18 mouse cellular contexts compared by ENCODE assay signal in the genomic region with DNA sequence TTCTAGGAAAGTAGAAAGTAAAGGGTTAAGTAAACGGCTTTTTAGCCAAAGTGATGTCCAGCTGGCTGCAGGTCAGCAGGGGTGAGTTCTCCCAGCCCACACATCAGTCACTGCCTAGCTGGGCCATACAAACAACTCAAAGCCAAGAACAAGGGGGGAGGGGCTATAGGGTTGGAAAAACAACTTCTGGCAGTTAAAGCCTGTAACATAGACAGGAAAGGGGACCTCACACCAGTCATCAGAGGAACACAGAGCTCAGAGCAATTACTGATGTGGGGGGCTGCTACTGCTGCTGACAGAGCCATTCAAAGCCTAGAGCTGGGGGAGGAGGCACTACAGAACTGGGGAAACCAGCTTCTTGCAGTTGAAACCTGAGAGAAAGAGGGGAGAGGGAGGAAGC. TPM values are rescaled to one million over a fixed set of nuclear protein-coding genes. Genes with fewer than 3 reads are reported as not detected.
DNase-seq lines count a peak whose midpoint lies in the region; ATAC-seq and TF ChIP-seq lines count a peak whose summit lies in the region.
"Had no signal": no experiment of that assay in that cellular context is flagged by ENCODE, and none has a peak within 500 bp of the region (broad histone marks: within the 10 kb centered on the region; RNA-seq: fewer than 3 reads in every experiment).

No protein-coding gene starts in this region.

- no peaks in the 10 kb centered on the region for H3K4me1 ChIP-seq in kidney, postnatal 0 days (replicated peaks; ENCODE audit: insufficient read depth, low read length)
- H3K4me1 ChIP-seq in midbrain, embryonic 10.5 days: no peaks in the 10 kb centered on the region
- no peaks in the 10 kb centered on the region for H3K4me1 ChIP-seq in midbrain, embryonic 13.5 days (replicated peaks)
- no peaks in the 10 kb centered on the region for H3K4me1 ChIP-seq in embryonic facial prominence, embryonic 14.5 days (ENCODE audit: control insufficient read depth, insufficient read depth, low read length)
- H3K4me1 ChIP-seq in forebrain, embryonic 13.5 days: no peaks in the 10 kb centered on the region
- H3K4me1 ChIP-seq: limb, embryonic 13.5 days; midbrain, embryonic 15.5 days had no signal

- peaks cover 9% of the 10 kb centered on the region; the same call in 1 of the 2 replicates for H3K9me3 ChIP-seq in kidney, postnatal 0 days (replicated peaks; ENCODE audit: low read length)
- peaks cover 38% of the 10 kb centered on the region for H3K9me3 ChIP-seq in midbrain, embryonic 10.5 days (replicated peaks)
- peaks cover 20% of the 10 kb centered on the region; the same call in 1 of the 2 replicates for H3K9me3 ChIP-seq in midbrain, embryonic 13.5 days
- H3K9me3 ChIP-seq in embryonic facial prominence, embryonic 14.5 days (ENCODE audit: control insufficient read depth, low read length): peaks cover 12% of the 10 kb centered on the region; the same call in 1 of the 2 replicates
- H3K9me3 ChIP-seq in forebrain, embryonic 13.5 days (replicated peaks): peaks cover 12% of the 10 kb centered on the region

- no peak overlapping the region for H3K4me2 ChIP-seq in kidney, postnatal 0 days (ENCODE audit: low read length)
- no peak overlapping the region for H3K4me2 ChIP-seq in midbrain, embryonic 13.5 days (replicated peaks)
- H3K4me2 ChIP-seq in embryonic facial prominence, embryonic 14.5 days (ENCODE audit: low read depth, low read length): no peak overlapping the region
- H3K4me2 ChIP-seq in forebrain, embryonic 13.5 days: no peak overlapping the region
- H3K4me2 ChIP-seq: limb, embryonic 13.5 days; midbrain, embryonic 15.5 days had no signal

- no peak overlapping the region for H3K9ac ChIP-seq in kidney, postnatal 0 days (ENCODE audit: low read depth, low read length)
- no peak overlapping the region for H3K9ac ChIP-seq in midbrain, embryonic 13.5 days (replicated peaks)
- H3K9ac ChIP-seq in embryonic facial prominence, embryonic 14.5 days (ENCODE audit: low read depth, low read length): no peak overlapping the region
- no peak overlapping the region for H3K9ac ChIP-seq in forebrain, embryonic 13.5 days
- H3K9ac ChIP-seq: forebrain, postnatal 0 days; limb, embryonic 13.5 days; midbrain, embryonic 15.5 days had no signal

- no peak overlapping the region for H3K4me3 ChIP-seq in kidney, postnatal 0 days (replicated peaks; ENCODE audit: low read depth, low read length)
- no peak overlapping the region for H3K4me3 ChIP-seq in midbrain, embryonic 10.5 days
- no peak overlapping the region for H3K4me3 ChIP-seq in midbrain, embryonic 13.5 days (replicated peaks)
- no peak overlapping the region for H3K4me3 ChIP-seq in embryonic facial prominence, embryonic 14.5 days (ENCODE audit: low read depth, low read length)
- H3K4me3 ChIP-seq in forebrain, embryonic 13.5 days: no peak overlapping the region
- H3K4me3 ChIP-seq: limb, embryonic 13.5 days; midbrain, embryonic 15.5 days had no signal

- H3K27me3 ChIP-seq in kidney, postnatal 0 days (ENCODE audit: insufficient read depth, low read length): no peaks in the 10 kb centered on the region
- H3K27me3 ChIP-seq in midbrain, embryonic 10.5 days (ENCODE audit: low read depth, poor library complexity, severe bottlenecking): no peaks in the 10 kb centered on the region
- H3K27me3 ChIP-seq in midbrain, embryonic 13.5 days: no peaks in the 10 kb centered on the region
- no peaks in the 10 kb centered on the region for H3K27me3 ChIP-seq in embryonic facial prominence, embryonic 14.5 days (replicated peaks; ENCODE audit: control insufficient read depth, insufficient read depth, low read length)
- no peaks in the 10 kb centered on the region for H3K27me3 ChIP-seq in forebrain, embryonic 13.5 days
- H3K27me3 ChIP-seq: limb, embryonic 13.5 days; midbrain, embryonic 15.5 days had no signal

- peak; percentile 88 for DNase-seq in kidney, postnatal 0 days (ENCODE audit: low spot score)
- no peak for DNase-seq in kidney, adult 11 months
- peak; percentile 14 for DNase-seq in midbrain, embryonic 10.5 days (ENCODE audit: low spot score)
- peak; percentile 0 for DNase-seq in embryonic facial prominence, embryonic 14.5 days (ENCODE audit: low spot score)
- no peak for DNase-seq in right cerebral cortex, postnatal 25 days
- DNase-seq: adrenal gland, postnatal 25 days; cerebellum, postnatal 14 days; forebrain, postnatal 0 days; gastrocnemius, postnatal 14 days; thymus, adult 18-20 months had no signal

- H3K27ac ChIP-seq in kidney, postnatal 0 days: no peak overlapping the region
- no peak overlapping the region for H3K27ac ChIP-seq in midbrain, embryonic 10.5 days (replicated peaks)
- no peak overlapping the region for H3K27ac ChIP-seq in midbrain, embryonic 13.5 days
- H3K27ac ChIP-seq in embryonic facial prominence, embryonic 14.5 days (replicated peaks; ENCODE audit: low read depth, low read length): no peak overlapping the region
- no peak overlapping the region for H3K27ac ChIP-seq in forebrain, embryonic 13.5 days
- H3K27ac ChIP-seq: limb, embryonic 13.5 days; midbrain, embryonic 15.5 days had no signal

- WGBS in kidney, postnatal 0 days: 18% methylated on average over 1 of the region's 1 CpGs
- 47% methylated on average over 1 of the region's 1 CpGs for WGBS in midbrain, embryonic 10.5 days
- 40% methylated on average over 1 of the region's 1 CpGs for whole genome bisulfite sequencing in midbrain, embryonic 13.5 days
- WGBS in embryonic facial prominence, embryonic 14.5 days: 22% methylated on average over 1 of the region's 1 CpGs
- WGBS in forebrain, embryonic 13.5 days: 35% methylated on average over 1 of the region's 1 CpGs

- TF ChIP-seq CTCF in kidney, postnatal 0 days (IDR thresholded peaks at IDR 0.05; ENCODE audit: low read depth): no peak

- no peaks in the 10 kb centered on the region for H3K36me3 ChIP-seq in kidney, postnatal 0 days (ENCODE audit: insufficient read depth, low read length)
- H3K36me3 ChIP-seq in midbrain, embryonic 10.5 days: no peaks in the 10 kb centered on the region
- no peaks in the 10 kb centered on the region for H3K36me3 ChIP-seq in midbrain, embryonic 13.5 days
- H3K36me3 ChIP-seq in embryonic facial prominence, embryonic 14.5 days (ENCODE audit: control insufficient read depth, insufficient read depth, low read length): no peaks in the 10 kb centered on the region
- no peaks in the 10 kb centered on the region for H3K36me3 ChIP-seq in forebrain, embryonic 13.5 days (ENCODE audit: poor library complexity, severe bottlenecking)
- H3K36me3 ChIP-seq: limb, embryonic 13.5 days; midbrain, embryonic 15.5 days had no signal

- peak; percentile 84 for ATAC-seq in kidney, postnatal 0 days (replicated peaks; ENCODE audit: low FRiP score, low read depth)
- no peak for ATAC-seq in midbrain, embryonic 13.5 days
- ATAC-seq in embryonic facial prominence, embryonic 14.5 days (ENCODE audit: low read depth): no peak
- no peak for ATAC-seq in forebrain, embryonic 13.5 days
- ATAC-seq: CD4-positive, CD25-positive, alpha-beta regulatory T cell, adult 4 months; forebrain, postnatal 0 days; midbrain, embryonic 15.5 days had no signal

RNA-seq across cellular contexts. Expression of gene Tas2r117, which starts 7.2 kb away (rescaled TPM):
- not detected in 2 replicates for polyA plus RNA-seq in kidney, postnatal 0 days (2015; fragmentation: Nextera tagmentation; extraction: Ambion mirVana)
- polyA plus RNA-seq in midbrain, embryonic 10.5 days (2016; fragmentation: Nextera tagmentation; extraction: Ambion mirVana): not detected in 2 replicates
- not detected in 2 replicates for polyA plus RNA-seq in midbrain, embryonic 13.5 days (2015; fragmentation: Nextera tagmentation; extraction: Ambion mirVana)
- not detected in 2 replicates for polyA plus RNA-seq in embryonic facial prominence, embryonic 14.5 days (2014; fragmentation: Nextera tagmentation; extraction: Ambion mirVana)
- not detected in 2 replicates for polyA plus RNA-seq in forebrain, embryonic 13.5 days (2015; fragmentation: Nextera tagmentation; extraction: Ambion mirVana)
- polyA plus RNA-seq: CD4-positive, CD25-positive, alpha-beta regulatory T cell, adult 4 months; forebrain, postnatal 0 days; large intestine, adult 2 months; limb, embryonic 13.5 days; midbrain, embryonic 15.5 days; neural tube, embryonic 14.5 days; spleen, adult 2 months had no signal

RNA-seq across cellular contexts. Expression of gene Tas2r136, which starts 17.4 kb away (rescaled TPM):
- polyA plus RNA-seq in kidney, postnatal 0 days (2015; fragmentation: Nextera tagmentation; extraction: Ambion mirVana): not detected in 2 replicates
- polyA plus RNA-seq in midbrain, embryonic 10.5 days (2016; fragmentation: Nextera tagmentation; extraction: Ambion mirVana): not detected in 2 replicates
- polyA plus RNA-seq in midbrain, embryonic 13.5 days (2015; fragmentation: Nextera tagmentation; extraction: Ambion mirVana): not detected in 2 replicates
- not detected in 2 replicates for polyA plus RNA-seq in embryonic facial prominence, embryonic 14.5 days (2014; fragmentation: Nextera tagmentation; extraction: Ambion mirVana)
- polyA plus RNA-seq in forebrain, embryonic 13.5 days (2015; fragmentation: Nextera tagmentation; extraction: Ambion mirVana): not detected in 2 replicates
- polyA plus RNA-seq: CD4-positive, CD25-positive, alpha-beta regulatory T cell, adult 4 months; forebrain, postnatal 0 days; large intestine, adult 2 months; limb, embryonic 13.5 days; midbrain, embryonic 15.5 days; neural tube, embryonic 14.5 days; spleen, adult 2 months had no signal

RNA-seq across cellular contexts. Expression of gene Tas2r102, which starts 33.5 kb away (rescaled TPM):
- polyA plus RNA-seq in kidney, postnatal 0 days (2015; fragmentation: Nextera tagmentation; extraction: Ambion mirVana): not detected in 2 replicates
- not detected in 2 replicates for polyA plus RNA-seq in midbrain, embryonic 10.5 days (2016; fragmentation: Nextera tagmentation; extraction: Ambion mirVana)
- not detected in 2 replicates for polyA plus RNA-seq in midbrain, embryonic 13.5 days (2015; fragmentation: Nextera tagmentation; extraction: Ambion mirVana)
- polyA plus RNA-seq in embryonic facial prominence, embryonic 14.5 days (2014; fragmentation: Nextera tagmentation; extraction: Ambion mirVana): not detected in 2 replicates
- polyA plus RNA-seq in forebrain, embryonic 13.5 days (2015; fragmentation: Nextera tagmentation; extraction: Ambion mirVana): not detected in 2 replicates
- polyA plus RNA-seq: CD4-positive, CD25-positive, alpha-beta regulatory T cell, adult 4 months; forebrain, postnatal 0 days; large intestine, adult 2 months; limb, embryonic 13.5 days; midbrain, embryonic 15.5 days; neural tube, embryonic 14.5 days; spleen, adult 2 months had no signal

RNA-seq across cellular contexts. Expression of gene Tas2r124, which starts 40.9 kb away (rescaled TPM):
- polyA plus RNA-seq in kidney, postnatal 0 days (2015; fragmentation: Nextera tagmentation; extraction: Ambion mirVana): not detected in 2 replicates
- not detected in 2 replicates for polyA plus RNA-seq in midbrain, embryonic 10.5 days (2016; fragmentation: Nextera tagmentation; extraction: Ambion mirVana)
- polyA plus RNA-seq in midbrain, embryonic 13.5 days (2015; fragmentation: Nextera tagmentation; extraction: Ambion mirVana): not detected in 2 replicates
- not detected in 2 replicates for polyA plus RNA-seq in embryonic facial prominence, embryonic 14.5 days (2014; fragmentation: Nextera tagmentation; extraction: Ambion mirVana)
- polyA plus RNA-seq in forebrain, embryonic 13.5 days (2015; fragmentation: Nextera tagmentation; extraction: Ambion mirVana): not detected in 2 replicates
- polyA plus RNA-seq: CD4-positive, CD25-positive, alpha-beta regulatory T cell, adult 4 months; forebrain, postnatal 0 days; large intestine, adult 2 months; limb, embryonic 13.5 days; midbrain, embryonic 15.5 days; neural tube, embryonic 14.5 days; spleen, adult 2 months had no signal

RNA-seq across cellular contexts. Expression of gene Tas2r123, which starts 51.5 kb away (rescaled TPM):
- polyA plus RNA-seq in kidney, postnatal 0 days (2015; fragmentation: Nextera tagmentation; extraction: Ambion mirVana): not detected in 2 replicates
- not detected in 2 replicates for polyA plus RNA-seq in midbrain, embryonic 10.5 days (2016; fragmentation: Nextera tagmentation; extraction: Ambion mirVana)
- polyA plus RNA-seq in midbrain, embryonic 13.5 days (2015; fragmentation: Nextera tagmentation; extraction: Ambion mirVana): not detected in 2 replicates
- not detected in 2 replicates for polyA plus RNA-seq in embryonic facial prominence, embryonic 14.5 days (2014; fragmentation: Nextera tagmentation; extraction: Ambion mirVana)
- not detected in 2 replicates for polyA plus RNA-seq in forebrain, embryonic 13.5 days (2015; fragmentation: Nextera tagmentation; extraction: Ambion mirVana)
- polyA plus RNA-seq: CD4-positive, CD25-positive, alpha-beta regulatory T cell, adult 4 months; forebrain, postnatal 0 days; large intestine, adult 2 months; limb, embryonic 13.5 days; midbrain, embryonic 15.5 days; neural tube, embryonic 14.5 days; spleen, adult 2 months had no signal

Comparison
In these comparisons a context has a peak if more than half of its experiments do, and no peak if none do; other contexts are left out.
1. DNase-seq: peak in kidney, postnatal 0 days (single experiment), midbrain, embryonic 10.5 days (single experiment) and embryonic facial prominence, embryonic 14.5 days (single experiment); none in kidney, adult 11 months (single experiment) and right cerebral cortex, postnatal 25 days (single experiment).